Comparison of ENCODE assay signal across 21 mouse cellular contexts in the genomic region with DNA sequence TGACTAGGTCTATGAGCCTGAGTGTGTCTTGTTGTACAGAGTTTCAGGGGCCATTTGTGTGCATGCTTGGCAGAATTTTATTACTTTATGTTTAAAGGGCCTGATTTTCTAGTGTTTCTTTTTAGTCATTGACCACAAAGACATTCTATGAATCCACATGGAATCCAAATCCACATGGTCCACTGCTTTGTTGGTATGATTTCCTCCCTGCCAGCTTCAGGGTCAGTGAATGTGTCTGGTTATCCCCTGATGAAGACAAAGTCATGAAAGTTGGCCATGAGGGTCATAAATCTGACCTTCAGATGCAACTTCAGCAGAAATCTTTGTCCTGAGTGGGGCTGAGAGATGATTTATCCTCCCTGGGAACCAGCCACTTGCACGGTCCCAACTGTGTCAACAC.
"Had no signal": no experiment of that assay in that cellular context is flagged by ENCODE, and none has a peak within 500 bp of the region (broad histone marks: within the 10 kb centered on the region; RNA-seq: fewer than 3 reads in every experiment).

No protein-coding gene starts in this region.

- DNase-seq: kidney, adult 2 months; kidney, postnatal 36 days; left cerebral cortex, postnatal 4 days; liver, postnatal 0 days; lung, embryonic 14.5 days; retina, postnatal 1 day; right cerebral cortex, postnatal 25 days; spleen, adult 18-20 months; thymus, postnatal 25 days had no signal

- H3K36me3 ChIP-seq: intestine, embryonic 15.5 days; limb, embryonic 12.5 days; limb, embryonic 15.5 days; midbrain, embryonic 12.5 days; midbrain, embryonic 15.5 days; neural tube, embryonic 13.5 days; stomach, embryonic 15.5 days had no signal

- H3K4me2 ChIP-seq: intestine, embryonic 15.5 days; limb, embryonic 12.5 days; limb, embryonic 15.5 days; liver, embryonic 11.5 days; lung, embryonic 14.5 days; midbrain, embryonic 12.5 days; midbrain, embryonic 15.5 days; neural tube, embryonic 13.5 days; stomach, embryonic 15.5 days had no signal

- H3K27me3 ChIP-seq: intestine, embryonic 15.5 days; limb, embryonic 12.5 days; limb, embryonic 15.5 days; midbrain, embryonic 15.5 days; stomach, embryonic 15.5 days had no signal

- H3K4me3 ChIP-seq: intestine, embryonic 15.5 days; limb, embryonic 12.5 days; limb, embryonic 15.5 days; midbrain, embryonic 12.5 days; midbrain, embryonic 15.5 days; myocyte; neural tube, embryonic 13.5 days; stomach, embryonic 15.5 days had no signal

- H3K9ac ChIP-seq: intestine, embryonic 15.5 days; limb, embryonic 12.5 days; limb, embryonic 15.5 days; liver, embryonic 14.5 days; liver, postnatal 0 days; lung, embryonic 14.5 days; midbrain, embryonic 12.5 days; midbrain, embryonic 15.5 days; neural tube, embryonic 13.5 days; stomach, embryonic 15.5 days had no signal

- H3K4me1 ChIP-seq: intestine, embryonic 15.5 days; limb, embryonic 12.5 days; limb, embryonic 15.5 days; midbrain, embryonic 15.5 days; stomach, embryonic 15.5 days had no signal

- H3K9me3 ChIP-seq: intestine, embryonic 15.5 days; limb, embryonic 12.5 days; limb, embryonic 15.5 days; midbrain, embryonic 12.5 days; midbrain, embryonic 15.5 days; neural tube, embryonic 13.5 days; stomach, embryonic 15.5 days had no signal

- H3K27ac ChIP-seq: intestine, embryonic 15.5 days; limb, embryonic 12.5 days; limb, embryonic 15.5 days; liver, embryonic 14.5 days; macrophage; midbrain, embryonic 12.5 days; midbrain, embryonic 15.5 days; neural tube, embryonic 13.5 days; stomach, embryonic 15.5 days had no signal

- ATAC-seq: intestine, embryonic 15.5 days; liver, postnatal 0 days; lung, postnatal 0 days; midbrain, embryonic 15.5 days had no signal
